Mouse (Mus musculus) heart, postnatal 0 days (tissue): ENCODE data around the gene Pusl1. TPM values are rescaled to one million over a fixed set of nuclear protein-coding genes. Genes with fewer than 3 reads are reported as not detected.
A peak's percentile ranks its signal among the peaks of the same experiment; 100 is the strongest.

ENCODE experiments used
- ATAC-seq: fragments of 200-750 bp; cut with Nextera tagmentation; 2 replicates; pipeline ENCODE4 v1.8.0; 2017; ENCODE audit warnings: low read depth, moderate number of reproducible peaks, moderate library complexity; ENCODE audit not compliant: insufficient read depth
- DNase-seq: peaks from one replicate; pipeline ENCODE4 v3.0.0-alpha.2; 2016; ENCODE audit warnings: low spot score
- H3K27ac ChIP-seq: fragments of 300-500 bp; sonication (generic); 2 replicates; pipeline ENCODE4 v1.5.1; 2014; ENCODE audit warnings: low read depth, mild to moderate bottlenecking
- H3K27me3 ChIP-seq: fragments of 300-500 bp; sonication (generic); 2 replicates; pipeline ENCODE4 v1.6.1; 2014; ENCODE audit warnings: low read length, mixed read lengths; ENCODE audit not compliant: control insufficient read depth, insufficient read depth
- H3K36me3 ChIP-seq: fragments of 300-500 bp; sonication (generic); replicated peaks from 2 replicates; pipeline ENCODE4 v1.6.1; 2014; ENCODE audit warnings: low read length, mixed read lengths; ENCODE audit not compliant: control insufficient read depth, insufficient read depth
- H3K4me1 ChIP-seq: fragments of 300-500 bp; sonication (generic); 2 replicates; pipeline ENCODE4 v1.6.1; 2014; ENCODE audit warnings: antibody characterized with exemption; ENCODE audit not compliant: control insufficient read depth, insufficient read depth
- H3K4me2 ChIP-seq: fragments of 300-500 bp; sonication (generic); 2 replicates; pipeline ENCODE4 v1.6.1; 2014; ENCODE audit warnings: low read depth, mild to moderate bottlenecking, low read length, moderate library complexity
- H3K4me3 ChIP-seq: fragments of 300-500 bp; sonication (generic); 2 replicates; pipeline ENCODE4 v1.5.1; 2014; ENCODE audit warnings: low read depth, low read length
- H3K9ac ChIP-seq: fragments of 300-500 bp; sonication (generic); replicated peaks from 2 replicates; pipeline ENCODE4 v1.6.1; 2014; ENCODE audit warnings: low read depth, low read length, mixed read lengths
- H3K9me3 ChIP-seq: fragments of 300-500 bp; sonication (generic); replicated peaks from 2 replicates; pipeline ENCODE4 v1.6.1; 2016; ENCODE audit warnings: low read length; ENCODE audit not compliant: control insufficient read depth
- CTCF ChIP-seq: IDR thresholded peaks from 2 replicates; pipeline ENCODE4 v1.5.1; 2016; ENCODE audit warnings: antibody characterized with exemption, control low read depth, low read depth
- EP300 ChIP-seq: IDR thresholded peaks from 2 replicates; pipeline ENCODE4 v1.6.1; 2016; ENCODE audit warnings: antibody characterized with exemption, low read depth
- WGBS: fragments of 180-500 bp; shearing (Covaris S2); extraction: QIAGEN DNeasy Blood & Tissue Kit; methylation state at CpG from one replicate; pipeline ENCODE4 v1.1.7; 2014; 5-methylcytosine and 5-hydroxymethylcytosine counted together
- polyA plus RNA-seq: library from polyadenylated mRNA; unstranded; fragments of >200 nt; fragmentation: Nextera tagmentation; extraction: Ambion mirVana; gene quantifications from 2 replicates; pipeline ENCODE4 v1.2.1, GENCODE M21; 2015
- total RNA-seq: library from RNA; depleted of rRNA; stranded (reverse); fragments of >200 nt; gene quantifications from 2 replicates; pipeline ENCODE4 v1.2.3, GENCODE M21; 2014; ENCODE audit warnings: low replicate concordance

Pusl1 gene
- total and polyA plus RNA-seq, 2 experiments from 2014 or later: 22.3 to 33.9 TPM

DNA sequence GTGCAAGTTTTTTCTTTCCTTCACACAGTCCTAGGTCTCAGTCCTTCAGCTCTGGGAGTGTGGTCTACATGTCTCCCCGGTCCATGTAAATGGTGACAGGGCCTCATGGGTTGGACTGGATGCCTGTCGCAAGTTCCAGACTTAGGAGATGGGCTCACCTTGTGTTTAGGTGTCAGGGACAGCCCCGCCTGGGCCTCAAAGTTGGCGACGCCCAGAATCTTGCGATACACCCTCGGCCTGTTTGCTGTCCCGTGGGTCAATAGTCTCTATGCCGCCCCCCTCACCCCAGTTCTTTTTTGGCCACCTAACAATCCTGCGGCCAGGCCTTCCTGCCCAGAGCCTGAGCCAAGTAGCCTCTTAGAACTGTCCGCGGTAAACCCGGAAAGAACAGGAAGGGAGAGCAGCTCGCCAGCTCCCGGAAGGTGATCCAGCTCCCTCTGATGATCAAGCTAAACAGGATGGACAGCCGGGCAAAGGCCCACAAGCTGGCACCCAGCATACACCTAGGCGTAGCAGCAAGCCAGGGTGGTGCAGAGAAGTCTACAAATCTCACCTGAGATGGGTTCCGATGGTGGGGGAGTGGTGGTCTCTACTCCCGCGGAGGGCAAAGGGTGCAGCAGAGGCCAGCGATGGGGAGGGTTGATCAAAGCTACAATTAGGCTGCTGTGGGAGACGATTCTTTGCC, 22.8 kb downstream of the Pusl1 start:
- ATAC-seq (peak; percentile 21), DNase-seq (no peak)
- peak overlapping the region; percentile 88 for H3K4me2 ChIP-seq
- H3K9me3 ChIP-seq: no peaks in the 10 kb centered on the region
- H3K27ac ChIP-seq: no peak overlapping the region
- H3K4me1 ChIP-seq: peaks cover 15% of the 10 kb centered on the region
- peak overlapping the region; percentile 57 for H3K9ac ChIP-seq
- H3K36me3 ChIP-seq: peaks cover 35% of the 10 kb centered on the region
- H3K27me3 ChIP-seq: no peaks in the 10 kb centered on the region
- H3K4me3 ChIP-seq: peak overlapping the region; percentile 75
- 8% methylated on average over 22 of the region's 22 CpGs for WGBS
- TF ChIP-seq CTCF (no peak), EP300 (no peak)

DNA sequence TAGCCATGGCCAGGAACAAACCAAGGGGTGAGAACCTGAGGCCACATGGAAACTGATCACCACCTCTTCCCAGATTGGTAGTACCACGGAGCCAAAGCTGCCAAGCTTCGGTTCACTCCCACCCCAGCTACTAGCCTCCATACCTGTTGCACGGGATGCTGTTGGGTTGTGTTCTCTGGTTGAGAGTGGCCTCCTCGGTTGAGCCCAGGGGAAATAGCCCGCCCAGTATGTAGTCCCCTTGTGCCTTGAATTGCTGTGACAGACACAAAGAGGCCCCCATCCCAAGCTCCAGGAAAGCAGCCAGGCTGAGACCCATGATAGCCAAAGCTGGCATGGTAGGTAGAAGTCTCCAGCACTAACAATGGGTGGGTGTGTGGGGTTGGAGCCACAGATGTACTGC, 28.6 kb downstream of the Pusl1 start, which contains the start of gene Tas1r3:
Gene Tas1r3, minus strand, starts transcription at position 362 of the 400 bp plus-strand sequence.
- no peak within 1 kb of the TSS for H3K4me3 ChIP-seq
- H3K27ac ChIP-seq: no peak within 1 kb of the TSS
- no peak within 1 kb of the TSS for H3K4me2 ChIP-seq
- ATAC-seq (no peak), DNase-seq (no peak)
- no peaks in the 10 kb centered on the region for H3K27me3 ChIP-seq
- H3K36me3 ChIP-seq: peaks cover 31% of the 10 kb centered on the region
- H3K4me1 ChIP-seq: no peaks in the 10 kb centered on the region
- no peaks in the 10 kb centered on the region for H3K9me3 ChIP-seq
- no peak within 1 kb of the TSS for H3K9ac ChIP-seq
- 80% methylated on average over 5 of the region's 5 CpGs for WGBS
- TF ChIP-seq CTCF: no peak
- no peak for TF ChIP-seq EP300

DNA sequence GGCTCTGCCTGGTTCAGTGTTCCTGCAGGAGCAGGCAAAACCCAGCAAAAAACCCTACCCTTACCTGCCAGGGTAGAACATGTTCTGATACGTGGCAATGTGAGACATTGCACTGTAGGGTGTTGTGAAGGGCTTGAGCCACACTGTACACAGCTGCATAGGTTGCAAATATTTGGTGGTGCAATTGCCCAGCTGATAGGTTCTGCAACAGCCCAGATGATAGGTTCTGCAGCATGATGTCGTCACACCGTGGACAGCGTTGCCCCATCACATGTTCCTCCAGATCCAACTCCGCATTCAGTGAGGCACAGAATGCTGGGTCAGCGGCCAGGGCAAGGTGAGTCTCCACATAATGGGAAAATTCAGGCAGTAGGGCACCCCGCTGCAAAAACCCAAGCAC, 29.8 kb downstream of the Pusl1 start:
- Histone ChIP-seq H3K9me3 (no peaks in the 10 kb centered on the region), H3K4me3 (no peak overlapping the region), H3K9ac (no peak overlapping the region), H3K4me1 (no peaks in the 10 kb centered on the region), H3K4me2 (no peak overlapping the region), H3K36me3 (peaks cover 39% of the 10 kb centered on the region), H3K27ac (no peak overlapping the region), H3K27me3 (no peaks in the 10 kb centered on the region)
- ATAC-seq (no peak), DNase-seq (no peak)
- 88% methylated on average over 7 of the region's 7 CpGs for WGBS
- TF ChIP-seq CTCF (no peak), EP300 (no peak)

DNA sequence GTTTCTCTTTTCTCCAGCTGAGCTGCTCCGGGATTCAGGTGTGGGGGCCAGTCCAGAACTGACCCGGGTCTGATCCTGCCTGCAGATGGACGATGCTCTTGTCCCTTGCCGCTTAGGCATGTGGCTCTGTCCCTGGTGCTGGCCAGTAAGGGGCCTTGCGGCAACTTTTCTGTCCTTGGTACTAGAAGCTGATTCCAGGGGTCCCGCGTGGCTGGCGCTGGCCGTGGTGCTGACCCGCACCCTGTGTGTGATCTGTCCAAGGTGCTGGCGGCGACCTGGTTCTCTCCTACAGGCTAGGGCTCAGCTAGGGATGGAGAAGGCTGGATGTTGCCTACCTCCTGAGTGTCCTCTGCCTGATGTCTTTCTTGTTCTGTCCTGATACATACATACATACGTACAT, 32.3 kb downstream of the Pusl1 start:
- no peaks in the 10 kb centered on the region for H3K27me3 ChIP-seq
- ATAC-seq (peak; percentile 58), DNase-seq (peak; percentile 60)
- H3K27ac ChIP-seq: no peak overlapping the region
- no peak overlapping the region for H3K9ac ChIP-seq
- H3K4me1 ChIP-seq: no peaks in the 10 kb centered on the region
- peak; percentile 25; the same call in 1 of the 2 replicates for TF ChIP-seq EP300
- no peak for TF ChIP-seq CTCF
- no peak overlapping the region for H3K4me2 ChIP-seq
- H3K36me3 ChIP-seq: peaks cover 45% of the 10 kb centered on the region
- H3K4me3 ChIP-seq: no peak overlapping the region
- no peaks in the 10 kb centered on the region for H3K9me3 ChIP-seq
- 19% methylated on average over 13 of the region's 13 CpGs for WGBS

DNA sequence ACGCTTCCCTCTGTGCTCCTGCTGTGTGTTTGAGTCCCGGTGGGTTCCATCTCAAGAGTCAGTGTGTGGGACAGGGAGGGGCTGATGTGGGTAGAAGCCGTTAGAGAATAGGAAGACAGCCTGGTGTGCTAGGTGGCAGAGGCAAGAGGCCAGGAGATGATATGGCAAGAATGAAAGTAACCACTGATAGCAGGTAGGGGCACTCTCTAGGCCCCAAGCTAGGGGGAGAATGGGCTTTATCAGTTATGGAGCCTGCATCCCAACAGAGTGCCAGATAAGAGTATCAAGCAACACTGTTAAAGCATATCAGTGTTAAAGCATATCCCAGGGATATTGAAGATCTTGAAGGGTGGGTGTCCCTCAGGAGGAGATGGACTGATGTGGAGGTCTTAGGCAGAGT, 34.7 kb downstream of the Pusl1 start:
- ATAC-seq: no peak
- H3K36me3 ChIP-seq: peaks cover 47% of the 10 kb centered on the region
- 86% methylated on average over 3 of the region's 3 CpGs for WGBS

DNA sequence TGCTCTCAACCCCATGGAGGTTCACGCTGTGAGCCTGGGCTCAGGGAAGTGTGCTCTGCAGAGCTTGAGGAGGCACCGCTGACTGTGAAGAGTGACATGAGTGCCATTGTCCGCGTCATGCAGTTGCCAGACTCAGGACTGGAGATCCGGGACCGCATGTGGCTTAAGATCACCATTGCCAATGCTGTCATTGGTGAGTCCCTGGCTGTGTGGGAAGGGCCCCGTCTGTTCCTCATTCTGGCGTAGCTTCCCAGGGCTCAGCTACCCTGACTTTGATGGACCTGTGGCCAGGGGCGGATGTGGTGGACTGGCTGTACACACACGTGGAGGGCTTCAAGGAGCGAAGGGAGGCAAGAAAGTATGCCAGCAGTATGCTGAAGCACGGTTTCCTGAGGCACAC, 35.5 kb downstream of the Pusl1 start:
- no peak for ATAC-seq
- no peaks in the 10 kb centered on the region for H3K9me3 ChIP-seq
- no peak overlapping the region for H3K4me3 ChIP-seq
- DNase-seq: no peak
- H3K9ac ChIP-seq: no peak overlapping the region
- H3K27me3 ChIP-seq: no peaks in the 10 kb centered on the region
- no peak overlapping the region for H3K27ac ChIP-seq
- H3K4me1 ChIP-seq: no peaks in the 10 kb centered on the region; the same call in 1 of the 2 replicates
- 86% methylated on average over 12 of the region's 12 CpGs for WGBS
- H3K4me2 ChIP-seq: no peak overlapping the region
- peaks cover 47% of the 10 kb centered on the region for H3K36me3 ChIP-seq
- no peak for TF ChIP-seq EP300
- TF ChIP-seq CTCF: no peak

More for the DNA sequence above, 34.7 kb downstream of the Pusl1 start:
- TF ChIP-seq CTCF (no peak), EP300 (no peak)
- DNase-seq: no peak
- Histone ChIP-seq H3K9me3 (no peaks in the 10 kb centered on the region), H3K4me3 (no peak overlapping the region), H3K4me2 (no peak overlapping the region), H3K4me1 (no peaks in the 10 kb centered on the region; the same call in 1 of the 2 replicates), H3K27me3 (no peaks in the 10 kb centered on the region), H3K27ac (no peak overlapping the region), H3K9ac (no peak overlapping the region)
